Mouse (Mus musculus): ENCODE measurements around the gene Gpr160. TPM values are rescaled to one million over a fixed set of nuclear protein-coding genes. Genes with fewer than 3 reads are reported as not detected.

The Gpr160 gene
- polyA plus RNA-seq (2014; fragmentation: Nextera tagmentation; extraction: Ambion mirVana) = 7.0 and 10.1 TPM in 2 replicates

DNA sequence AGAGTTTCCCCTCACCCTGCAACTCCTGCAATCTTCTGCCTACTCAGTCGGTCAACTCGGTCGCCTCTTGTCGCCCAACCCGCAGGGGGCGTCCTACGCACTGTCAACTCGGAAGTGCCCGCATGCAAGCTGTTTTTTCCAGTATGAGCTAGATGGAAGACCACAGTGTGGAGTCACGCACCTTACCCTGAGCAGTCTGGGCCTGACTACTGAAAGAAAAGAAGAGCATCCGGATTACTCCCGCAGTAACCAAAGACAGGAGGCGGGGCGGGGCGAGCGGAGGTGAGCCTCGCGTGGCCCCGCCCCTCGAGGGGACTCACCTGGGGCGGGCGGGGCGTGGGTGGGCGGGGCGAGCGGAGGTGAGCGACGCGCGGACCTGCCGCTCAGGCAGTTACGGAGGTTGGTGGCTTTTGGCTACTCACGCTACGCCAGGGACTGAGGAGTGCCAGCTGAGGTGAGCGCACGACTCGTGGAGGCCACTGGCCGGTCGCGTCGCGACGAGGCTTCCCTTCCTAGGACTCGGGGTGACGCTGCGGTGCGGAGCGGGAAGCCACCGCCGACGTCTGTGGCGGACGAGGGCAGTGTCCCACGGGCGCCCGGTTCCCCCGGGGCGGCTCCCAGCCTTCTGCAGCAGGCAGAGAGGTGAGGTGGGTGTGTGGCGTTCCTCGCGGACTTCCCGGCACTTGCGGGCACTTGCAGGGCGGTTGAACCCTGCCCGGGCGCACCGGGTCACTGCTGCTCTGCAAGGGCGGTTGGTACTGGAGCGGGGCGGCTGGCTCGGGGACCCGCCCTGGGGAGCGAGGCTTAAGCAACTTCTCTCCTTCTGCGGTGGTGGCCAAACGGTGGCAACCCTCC lies at the start of gene Gpr160:
TSS of gene Gpr160 (plus strand) at position 347 of the 855 bp plus-strand sequence.
- 0 out of 2 replicates have a peak within 1 kb of the TSS, but pooled peaks have one; percentile 14 for H3K27ac ChIP-seq (ENCODE audit: low read depth, low read length)
- peak within 1 kb of the TSS; percentile 91 for H3K4me2 ChIP-seq (replicated peaks; ENCODE audit: low read depth, low read length)
- H3K36me3 ChIP-seq (ENCODE audit: control insufficient read depth, insufficient read depth, low read length) = no peaks in the 10 kb centered on the region
- ATAC-seq (ENCODE audit: low FRiP score, low TSS enrichment) = peak; percentile 88
- H3K9ac ChIP-seq (ENCODE audit: low read depth, low read length) = peak within 1 kb of the TSS; percentile 57
- under 1% methylated on average over 75 of the region's 75 CpGs for WGBS
- no peaks in the 10 kb centered on the region for H3K4me1 ChIP-seq (ENCODE audit: control insufficient read depth, insufficient read depth, low read length)
- no peaks in the 10 kb centered on the region for H3K9me3 ChIP-seq (ENCODE audit: control insufficient read depth, low read length)
- peak within 1 kb of the TSS; percentile 56 for H3K4me3 ChIP-seq (ENCODE audit: low read length)
- H3K27me3 ChIP-seq (ENCODE audit: control insufficient read depth, insufficient read depth, low read length) = no peaks in the 10 kb centered on the region; the same call in 1 of the 2 replicates

DNA sequence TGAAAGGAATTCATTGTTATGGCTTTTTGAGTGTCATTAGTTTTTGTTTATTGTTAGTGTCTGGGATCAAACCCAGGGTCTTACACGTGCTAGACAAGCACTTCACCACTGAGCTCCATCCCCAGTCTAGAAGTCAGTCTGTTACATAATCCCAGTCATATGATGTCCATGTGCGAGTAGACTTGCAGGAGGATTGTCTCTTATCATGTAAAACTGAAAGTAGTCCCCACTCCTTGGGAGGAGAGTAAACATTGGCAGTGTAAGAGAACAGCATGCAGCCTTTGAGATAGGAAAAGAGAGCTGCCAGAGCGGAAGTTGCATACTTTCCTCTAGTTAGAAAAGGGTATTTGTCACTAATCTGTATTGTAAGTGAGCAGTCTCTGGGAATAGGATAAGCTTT lies 42.9 kb upstream of the Gpr160 start:
- 86% methylated on average over 3 of the region's 3 CpGs for WGBS
- Histone ChIP-seq H3K27me3 (ENCODE audit: control insufficient read depth, insufficient read depth, low read length) (no peaks in the 10 kb centered on the region), H3K9me3 (ENCODE audit: control insufficient read depth, low read length) (no peaks in the 10 kb centered on the region), H3K4me3 (ENCODE audit: low read length) (no peak overlapping the region), H3K27ac (ENCODE audit: low read depth, low read length) (no peak overlapping the region), H3K4me1 (ENCODE audit: control insufficient read depth, insufficient read depth, low read length) (no peaks in the 10 kb centered on the region), H3K9ac (ENCODE audit: low read depth, low read length) (no peak overlapping the region), H3K36me3 (ENCODE audit: control insufficient read depth, insufficient read depth, low read length) (peaks cover 46% of the 10 kb centered on the region), H3K4me2 (replicated peaks; ENCODE audit: low read depth, low read length) (no peak overlapping the region)
- ATAC-seq (ENCODE audit: low FRiP score, low TSS enrichment) = no peak

DNA sequence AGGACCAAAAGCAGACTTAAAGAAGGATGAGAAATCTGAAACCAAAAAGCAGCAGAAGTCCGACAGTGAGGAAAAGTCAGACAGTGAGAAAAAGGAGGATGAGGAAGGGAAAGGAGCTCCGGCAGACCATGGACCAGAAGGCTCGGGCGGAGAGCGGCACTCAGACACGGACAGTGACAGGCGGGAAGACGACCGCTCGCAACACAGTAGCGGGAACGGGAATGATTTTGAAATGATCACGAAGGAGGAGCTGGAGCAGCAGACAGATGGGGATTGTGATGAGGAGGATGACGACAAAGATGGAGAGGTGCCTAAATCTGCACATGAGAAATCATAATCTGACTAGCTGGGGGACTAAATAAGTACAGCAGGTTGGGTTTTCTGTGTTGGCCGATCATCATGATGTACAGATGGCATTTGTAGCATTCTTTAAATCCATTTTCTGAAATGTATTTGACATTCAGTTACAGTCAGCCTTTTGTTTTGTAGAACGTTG lies 37.1 kb upstream of the Gpr160 start:
- H3K36me3 ChIP-seq (ENCODE audit: control insufficient read depth, insufficient read depth, low read length) = peaks cover 39% of the 10 kb centered on the region
- no peaks in the 10 kb centered on the region for H3K9me3 ChIP-seq (ENCODE audit: control insufficient read depth, low read length)
- 96% methylated on average over 16 of the region's 16 CpGs for WGBS
- ATAC-seq (ENCODE audit: low FRiP score, low TSS enrichment) = no peak
- H3K4me2 ChIP-seq (replicated peaks; ENCODE audit: low read depth, low read length) = no peak overlapping the region
- no peak overlapping the region for H3K4me3 ChIP-seq (ENCODE audit: low read length)
- H3K9ac ChIP-seq (ENCODE audit: low read depth, low read length) = no peak overlapping the region
- no peak overlapping the region for H3K27ac ChIP-seq (ENCODE audit: low read depth, low read length)
- no peaks in the 10 kb centered on the region for H3K27me3 ChIP-seq (ENCODE audit: control insufficient read depth, insufficient read depth, low read length)
- no peaks in the 10 kb centered on the region for H3K4me1 ChIP-seq (ENCODE audit: control insufficient read depth, insufficient read depth, low read length)

- Histone ChIP-seq H3K36me3 (ENCODE audit: control insufficient read depth, insufficient read depth, low read length) (peaks cover 35% of the 10 kb centered on the region), H3K9ac (ENCODE audit: low read depth, low read length) (no peak overlapping the region), H3K27me3 (ENCODE audit: control insufficient read depth, insufficient read depth, low read length) (no peaks in the 10 kb centered on the region), H3K4me2 (replicated peaks; ENCODE audit: low read depth, low read length) (no peak overlapping the region), H3K4me3 (ENCODE audit: low read length) (no peak overlapping the region), H3K27ac (ENCODE audit: low read depth, low read length) (no peak overlapping the region), H3K9me3 (ENCODE audit: control insufficient read depth, low read length) (no peaks in the 10 kb centered on the region), H3K4me1 (ENCODE audit: control insufficient read depth, insufficient read depth, low read length) (no peaks in the 10 kb centered on the region)
- ATAC-seq (ENCODE audit: low FRiP score, low TSS enrichment) = no peak
- WGBS = 94% methylated on average over 8 of the region's 8 CpGs
Measured at GRCm38 (mm10) chr3:30822163-30822562, 33.6 kb upstream of the Gpr160 start.

- no peak overlapping the region for H3K4me2 ChIP-seq (replicated peaks; ENCODE audit: low read depth, low read length)
- WGBS = 92% methylated on average over 5 of the region's 5 CpGs
- H3K36me3 ChIP-seq (ENCODE audit: control insufficient read depth, insufficient read depth, low read length) = peaks cover 3% of the 10 kb centered on the region; the same call in 1 of the 2 replicates
- no peak overlapping the region for H3K9ac ChIP-seq (ENCODE audit: low read depth, low read length)
- no peaks in the 10 kb centered on the region for H3K9me3 ChIP-seq (ENCODE audit: control insufficient read depth, low read length)
- ATAC-seq (ENCODE audit: low FRiP score, low TSS enrichment) = no peak
- no peaks in the 10 kb centered on the region for H3K4me1 ChIP-seq (ENCODE audit: control insufficient read depth, insufficient read depth, low read length)
- no peaks in the 10 kb centered on the region for H3K27me3 ChIP-seq (ENCODE audit: control insufficient read depth, insufficient read depth, low read length)
- H3K27ac ChIP-seq (ENCODE audit: low read depth, low read length) = no peak overlapping the region
- no peak overlapping the region for H3K4me3 ChIP-seq (ENCODE audit: low read length)
Measured at GRCm38 (mm10) chr3:30826069-30826468, 29.7 kb upstream of the Gpr160 start.

DNA sequence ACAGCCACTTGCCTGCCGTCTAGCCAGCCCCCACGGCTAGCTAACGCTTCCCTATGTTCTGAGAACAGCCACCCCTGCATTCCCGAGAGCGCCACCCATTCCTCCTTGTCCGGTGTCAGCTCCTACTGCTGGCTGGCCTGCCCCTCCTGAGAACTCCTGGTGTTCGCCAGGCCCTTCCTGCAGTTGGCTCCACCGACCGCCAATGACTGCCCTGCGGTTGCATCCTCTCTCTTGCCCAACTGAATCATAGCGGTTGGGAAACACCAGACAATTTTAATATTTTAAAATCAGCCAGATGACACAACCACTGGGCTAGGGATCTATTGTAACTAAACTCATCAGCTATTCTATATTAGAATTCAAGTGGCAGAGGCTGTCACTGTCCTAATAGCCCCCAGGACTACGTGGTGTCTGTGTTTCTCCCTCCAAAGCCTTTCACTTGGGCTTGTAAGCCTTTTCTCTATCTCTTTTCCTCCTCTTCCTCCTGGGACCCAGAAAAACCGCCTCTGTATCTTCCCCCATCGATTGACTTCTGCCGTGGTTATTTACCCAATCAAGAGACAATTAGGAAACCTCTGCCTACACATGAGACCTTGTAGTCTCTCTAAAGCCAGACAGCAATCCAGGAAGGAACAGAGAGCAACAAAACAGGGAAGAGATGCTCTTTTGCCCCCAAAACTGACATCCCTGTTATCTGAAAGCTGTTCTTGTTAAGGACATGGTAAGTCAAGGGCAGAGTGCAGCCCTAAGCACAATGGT lies 23.7 kb upstream of the Gpr160 start:
- H3K4me3 ChIP-seq (ENCODE audit: low read length) = no peak overlapping the region
- H3K36me3 ChIP-seq (ENCODE audit: control insufficient read depth, insufficient read depth, low read length) = no peaks in the 10 kb centered on the region
- H3K9ac ChIP-seq (ENCODE audit: low read depth, low read length) = no peak overlapping the region
- WGBS = 82% methylated on average over 15 of the region's 15 CpGs
- no peak overlapping the region for H3K27ac ChIP-seq (ENCODE audit: low read depth, low read length)
- H3K4me1 ChIP-seq (ENCODE audit: control insufficient read depth, insufficient read depth, low read length) = no peaks in the 10 kb centered on the region
- no peaks in the 10 kb centered on the region for H3K27me3 ChIP-seq (ENCODE audit: control insufficient read depth, insufficient read depth, low read length)
- no peak for ATAC-seq (ENCODE audit: low FRiP score, low TSS enrichment)
- H3K9me3 ChIP-seq (ENCODE audit: control insufficient read depth, low read length) = no peaks in the 10 kb centered on the region
- H3K4me2 ChIP-seq (replicated peaks; ENCODE audit: low read depth, low read length) = no peak overlapping the region

GRCm38 (mm10) chr3:30833254-30833653 lies 22.5 kb upstream of the Gpr160 start:
- Histone ChIP-seq H3K9ac (ENCODE audit: low read depth, low read length) (no peak overlapping the region), H3K27me3 (ENCODE audit: control insufficient read depth, insufficient read depth, low read length) (no peaks in the 10 kb centered on the region), H3K4me1 (ENCODE audit: control insufficient read depth, insufficient read depth, low read length) (no peaks in the 10 kb centered on the region), H3K9me3 (ENCODE audit: control insufficient read depth, low read length) (no peaks in the 10 kb centered on the region), H3K4me2 (replicated peaks; ENCODE audit: low read depth, low read length) (no peak overlapping the region), H3K36me3 (ENCODE audit: control insufficient read depth, insufficient read depth, low read length) (no peaks in the 10 kb centered on the region), H3K27ac (ENCODE audit: low read depth, low read length) (no peak overlapping the region), H3K4me3 (ENCODE audit: low read length) (no peak overlapping the region)
- no peak for ATAC-seq (ENCODE audit: low FRiP score, low TSS enrichment)
- WGBS = 92% methylated on average over 3 of the region's 3 CpGs

GRCm38 (mm10) chr3:30845755-30846154 lies 10.0 kb upstream of the Gpr160 start:
- Histone ChIP-seq H3K36me3 (ENCODE audit: control insufficient read depth, insufficient read depth, low read length) (no peaks in the 10 kb centered on the region), H3K27ac (ENCODE audit: low read depth, low read length) (no peak overlapping the region), H3K4me2 (replicated peaks; ENCODE audit: low read depth, low read length) (no peak overlapping the region), H3K27me3 (ENCODE audit: control insufficient read depth, insufficient read depth, low read length) (no peaks in the 10 kb centered on the region), H3K4me3 (ENCODE audit: low read length) (no peak overlapping the region), H3K4me1 (ENCODE audit: control insufficient read depth, insufficient read depth, low read length) (no peaks in the 10 kb centered on the region), H3K9ac (ENCODE audit: low read depth, low read length) (no peak overlapping the region), H3K9me3 (ENCODE audit: control insufficient read depth, low read length) (no peaks in the 10 kb centered on the region)
- no peak for ATAC-seq (ENCODE audit: low FRiP score, low TSS enrichment)
- 66% methylated on average over 2 of the region's 2 CpGs for WGBS

DNA sequence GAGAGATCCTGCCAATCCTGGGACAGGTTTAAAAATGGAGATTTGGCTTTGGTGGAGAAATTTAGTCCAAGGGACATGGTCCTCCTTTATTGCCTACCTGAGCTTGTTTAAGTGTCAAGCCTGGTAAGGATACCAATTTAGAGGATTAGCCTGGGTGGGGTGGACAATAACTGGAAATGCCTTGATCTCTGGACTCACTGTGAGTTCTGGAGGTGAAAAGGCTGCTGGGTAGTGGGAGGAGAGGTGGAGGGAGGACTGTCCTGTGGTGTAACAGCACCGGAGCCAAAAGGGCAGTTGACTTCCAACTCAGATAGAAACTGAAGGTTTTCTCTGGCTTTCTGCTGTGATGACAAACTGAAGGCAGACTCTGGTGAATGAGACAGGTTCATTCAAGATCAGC lies 8.3 kb upstream of the Gpr160 start:
- WGBS = 38% methylated on average over 1 of the region's 1 CpGs
- no peak for ATAC-seq (ENCODE audit: low FRiP score, low TSS enrichment)
- H3K9me3 ChIP-seq (ENCODE audit: control insufficient read depth, low read length) = no peaks in the 10 kb centered on the region
- H3K4me3 ChIP-seq (ENCODE audit: low read length) = no peak overlapping the region
- H3K36me3 ChIP-seq (ENCODE audit: control insufficient read depth, insufficient read depth, low read length) = no peaks in the 10 kb centered on the region
- H3K4me1 ChIP-seq (ENCODE audit: control insufficient read depth, insufficient read depth, low read length) = no peaks in the 10 kb centered on the region
- no peak overlapping the region for H3K4me2 ChIP-seq (replicated peaks; ENCODE audit: low read depth, low read length)
- no peaks in the 10 kb centered on the region for H3K27me3 ChIP-seq (ENCODE audit: control insufficient read depth, insufficient read depth, low read length)
- no peak overlapping the region for H3K9ac ChIP-seq (ENCODE audit: low read depth, low read length)
- no peak overlapping the region for H3K27ac ChIP-seq (ENCODE audit: low read depth, low read length)

Data from kidney, embryonic 14.5 days (tissue).